Mouse (Mus musculus): ENCODE measurements at regions not wholly inside any gene's neighbourhood (a gene's known extent, or its start where the extent isn't known, plus 50 kb on each side); places are given as distances from the start of the nearest gene placed in this dataset.

GRCm38 (mm10) chr13:79393938-79394337 lies 1194.4 kb upstream of the Nr2f1 start:
- Histone ChIP-seq H3K4me3 (ENCODE audit: low read depth, low read length) (no peak overlapping the region), H3K4me2 (no peak overlapping the region), H3K9ac (no peak overlapping the region), H3K27ac (ENCODE audit: low read depth) (no peak overlapping the region), H3K36me3 (ENCODE audit: insufficient read depth) (no peaks in the 10 kb centered on the region), H3K4me1 (ENCODE audit: insufficient read depth) (no peaks in the 10 kb centered on the region), H3K27me3 (ENCODE audit: insufficient read depth, low read length) (no peaks in the 10 kb centered on the region), H3K9me3 (ENCODE audit: low read depth, low read length) (no peaks in the 10 kb centered on the region)
- peak; percentile 1 for DNase-seq
- no peak for ATAC-seq (ENCODE audit: insufficient read depth)
- WGBS, result 38% methylated on average over 3 of the region's 3 CpGs
- TF ChIP-seq CTCF (IDR thresholded peaks at IDR 0.05; ENCODE audit: low read depth), result no peak

- Histone ChIP-seq H3K4me2 (no peak overlapping the region), H3K27me3 (ENCODE audit: insufficient read depth, low read length) (no peaks in the 10 kb centered on the region), H3K36me3 (ENCODE audit: insufficient read depth) (no peaks in the 10 kb centered on the region), H3K4me1 (ENCODE audit: insufficient read depth) (no peaks in the 10 kb centered on the region), H3K9ac (no peak overlapping the region), H3K27ac (ENCODE audit: low read depth) (no peak overlapping the region), H3K4me3 (ENCODE audit: low read depth, low read length) (no peak overlapping the region), H3K9me3 (ENCODE audit: low read depth, low read length) (no peaks in the 10 kb centered on the region)
- DNase-seq, result no peak
- no peak for TF ChIP-seq CTCF (IDR thresholded peaks at IDR 0.05; ENCODE audit: low read depth)
- ATAC-seq (ENCODE audit: insufficient read depth), result no peak
These were observed 1188.4 kb upstream of the Nr2f1 start for GRCm38 (mm10) chr13:79387928-79388327.

DNA sequence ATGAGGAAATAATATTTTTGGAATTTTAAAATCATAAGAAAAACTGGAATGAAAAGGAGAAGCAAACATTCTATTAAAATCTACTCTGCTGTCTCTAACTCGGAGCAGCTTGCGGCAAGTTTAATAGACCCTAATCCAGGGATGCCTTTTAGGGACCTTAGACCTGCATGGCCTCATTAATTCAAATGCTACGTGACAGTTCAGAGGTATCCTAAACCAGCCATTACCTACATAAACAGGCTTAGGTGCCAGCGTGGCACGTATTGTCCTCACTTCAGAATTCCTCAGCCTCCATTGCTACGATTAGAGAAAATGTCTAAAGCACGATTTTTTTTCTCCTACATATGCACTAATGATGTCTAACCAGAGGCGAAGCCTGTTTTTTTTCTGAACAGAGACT lies 1141.9 kb upstream of the Nr2f1 start:
- Histone ChIP-seq H3K27me3 (ENCODE audit: insufficient read depth, low read length) (no peaks in the 10 kb centered on the region), H3K4me1 (ENCODE audit: insufficient read depth) (no peaks in the 10 kb centered on the region), H3K27ac (ENCODE audit: low read depth) (no peak overlapping the region), H3K4me2 (no peak overlapping the region), H3K9me3 (ENCODE audit: low read depth, low read length) (no peaks in the 10 kb centered on the region), H3K4me3 (ENCODE audit: low read depth, low read length) (no peak overlapping the region), H3K36me3 (ENCODE audit: insufficient read depth) (no peaks in the 10 kb centered on the region), H3K9ac (no peak overlapping the region)
- DNase-seq (no peak), ATAC-seq (ENCODE audit: insufficient read depth) (no peak)
- 81% methylated on average over 8 of the region's 8 CpGs for WGBS
- no peak for TF ChIP-seq CTCF (IDR thresholded peaks at IDR 0.05; ENCODE audit: low read depth)

DNA sequence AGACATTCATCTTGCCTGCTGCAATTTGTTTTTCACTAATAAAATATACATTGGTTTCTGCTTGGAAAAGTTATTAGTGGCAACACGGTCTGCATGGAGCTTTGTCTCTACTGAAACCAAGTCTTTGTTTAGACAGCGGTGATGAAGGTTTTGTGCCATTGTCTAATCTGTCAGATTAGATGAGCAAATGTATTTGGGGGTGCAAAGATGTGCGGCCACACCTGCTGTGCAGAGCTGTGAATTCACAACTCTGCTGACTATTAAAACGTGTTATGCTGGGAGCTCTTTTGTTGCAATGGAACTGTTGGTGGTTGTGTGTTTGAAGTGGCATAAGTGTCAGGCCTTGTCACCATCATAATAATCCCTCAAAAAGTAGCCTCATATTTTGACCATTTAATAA lies 1140.9 kb upstream of the Nr2f1 start:
- ATAC-seq (ENCODE audit: insufficient read depth) (no peak), DNase-seq (no peak)
- no peak overlapping the region for H3K4me2 ChIP-seq
- H3K36me3 ChIP-seq (ENCODE audit: insufficient read depth), result no peaks in the 10 kb centered on the region
- H3K27me3 ChIP-seq (ENCODE audit: insufficient read depth, low read length), result no peaks in the 10 kb centered on the region
- H3K27ac ChIP-seq (ENCODE audit: low read depth), result no peak overlapping the region
- H3K4me1 ChIP-seq (ENCODE audit: insufficient read depth), result no peaks in the 10 kb centered on the region
- H3K4me3 ChIP-seq (ENCODE audit: low read depth, low read length), result no peak overlapping the region
- no peak for TF ChIP-seq CTCF (IDR thresholded peaks at IDR 0.05; ENCODE audit: low read depth)
- WGBS, result 70% methylated on average over 4 of the region's 4 CpGs
- no peak overlapping the region for H3K9ac ChIP-seq
- no peaks in the 10 kb centered on the region for H3K9me3 ChIP-seq (ENCODE audit: low read depth, low read length)

DNA sequence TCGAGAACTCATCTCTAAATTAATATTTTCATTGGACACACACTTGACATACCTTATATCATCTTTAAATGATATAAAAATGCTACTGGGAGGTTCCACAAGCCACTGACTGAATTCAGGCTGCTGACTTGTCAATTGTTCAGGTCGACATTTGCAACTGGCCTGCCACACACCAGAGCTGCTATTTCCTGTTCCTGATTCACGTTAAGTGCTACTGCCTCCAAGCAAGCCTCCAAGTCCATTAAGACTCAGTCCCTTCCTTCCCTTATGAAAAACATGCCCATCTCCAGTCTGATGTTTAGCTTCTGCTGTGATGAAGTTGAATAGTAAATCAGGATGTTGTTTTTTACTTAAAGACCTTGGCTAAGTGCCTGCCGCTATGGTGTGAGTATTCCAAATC lies 1140.2 kb upstream of the Nr2f1 start:
- ATAC-seq (ENCODE audit: insufficient read depth) (no peak), DNase-seq (peak; percentile 19)
- Histone ChIP-seq H3K27me3 (ENCODE audit: insufficient read depth, low read length) (no peaks in the 10 kb centered on the region), H3K4me3 (ENCODE audit: low read depth, low read length) (no peak overlapping the region), H3K9me3 (ENCODE audit: low read depth, low read length) (no peaks in the 10 kb centered on the region), H3K4me1 (ENCODE audit: insufficient read depth) (no peaks in the 10 kb centered on the region), H3K27ac (ENCODE audit: low read depth) (no peak overlapping the region), H3K9ac (no peak overlapping the region), H3K4me2 (no peak overlapping the region), H3K36me3 (ENCODE audit: insufficient read depth) (no peaks in the 10 kb centered on the region)
- WGBS, result 36% methylated on average over 4 of the region's 4 CpGs
- no peak for TF ChIP-seq CTCF (IDR thresholded peaks at IDR 0.05; ENCODE audit: low read depth)

GRCm38 (mm10) chr13:79320146-79320545 lies 1120.6 kb upstream of the Nr2f1 start:
- no peak overlapping the region for H3K4me2 ChIP-seq
- H3K27me3 ChIP-seq (ENCODE audit: insufficient read depth, low read length), result no peaks in the 10 kb centered on the region
- H3K9me3 ChIP-seq (ENCODE audit: low read depth, low read length), result no peaks in the 10 kb centered on the region
- no peak overlapping the region for H3K9ac ChIP-seq
- H3K4me3 ChIP-seq (ENCODE audit: low read depth, low read length), result no peak overlapping the region
- no peaks in the 10 kb centered on the region for H3K36me3 ChIP-seq (ENCODE audit: insufficient read depth)
- ATAC-seq (ENCODE audit: insufficient read depth) (no peak), DNase-seq (no peak)
- no peaks in the 10 kb centered on the region for H3K4me1 ChIP-seq (ENCODE audit: insufficient read depth)
- TF ChIP-seq CTCF (IDR thresholded peaks at IDR 0.05; ENCODE audit: low read depth), result no peak
- no peak overlapping the region for H3K27ac ChIP-seq (ENCODE audit: low read depth)
- 29% methylated on average over 2 of the region's 2 CpGs for WGBS

GRCm38 (mm10) chr13:79309584-79310110 lies 1110.1 kb upstream of the Nr2f1 start:
- H3K9ac ChIP-seq, result no peak overlapping the region
- no peak overlapping the region for H3K4me3 ChIP-seq (ENCODE audit: low read depth, low read length)
- ATAC-seq (ENCODE audit: insufficient read depth) (no peak), DNase-seq (no peak)
- no peak for TF ChIP-seq CTCF (IDR thresholded peaks at IDR 0.05; ENCODE audit: low read depth)
- H3K4me1 ChIP-seq (ENCODE audit: insufficient read depth), result no peaks in the 10 kb centered on the region
- H3K4me2 ChIP-seq, result no peak overlapping the region
- no peaks in the 10 kb centered on the region for H3K27me3 ChIP-seq (ENCODE audit: insufficient read depth, low read length)
- no peaks in the 10 kb centered on the region for H3K9me3 ChIP-seq (ENCODE audit: low read depth, low read length)
- H3K27ac ChIP-seq (ENCODE audit: low read depth), result no peak overlapping the region
- WGBS, result 91% methylated on average over 5 of the region's 5 CpGs
- no peaks in the 10 kb centered on the region for H3K36me3 ChIP-seq (ENCODE audit: insufficient read depth)

- ATAC-seq (ENCODE audit: insufficient read depth) (no peak), DNase-seq (no peak)
- no peak for TF ChIP-seq CTCF (IDR thresholded peaks at IDR 0.05; ENCODE audit: low read depth)
- Histone ChIP-seq H3K36me3 (ENCODE audit: insufficient read depth) (no peaks in the 10 kb centered on the region), H3K27me3 (ENCODE audit: insufficient read depth, low read length) (no peaks in the 10 kb centered on the region), H3K9ac (no peak overlapping the region), H3K9me3 (ENCODE audit: low read depth, low read length) (no peaks in the 10 kb centered on the region), H3K4me2 (no peak overlapping the region), H3K27ac (ENCODE audit: low read depth) (no peak overlapping the region), H3K4me1 (ENCODE audit: insufficient read depth) (no peaks in the 10 kb centered on the region), H3K4me3 (ENCODE audit: low read depth, low read length) (no peak overlapping the region)
- WGBS, result 72% methylated on average over 6 of the region's 6 CpGs
These were observed 1097.7 kb upstream of the Nr2f1 start for GRCm38 (mm10) chr13:79297225-79297710.
